Mouse (Mus musculus): ENCODE results near the gene Saysd1. TPM values are rescaled to one million over a fixed set of nuclear protein-coding genes. Genes with fewer than 3 reads are reported as not detected.

Gene Saysd1
- polyA plus RNA-seq (2012; rRNA removed): 5.4 and 5.6 TPM in 2 replicates

DNA sequence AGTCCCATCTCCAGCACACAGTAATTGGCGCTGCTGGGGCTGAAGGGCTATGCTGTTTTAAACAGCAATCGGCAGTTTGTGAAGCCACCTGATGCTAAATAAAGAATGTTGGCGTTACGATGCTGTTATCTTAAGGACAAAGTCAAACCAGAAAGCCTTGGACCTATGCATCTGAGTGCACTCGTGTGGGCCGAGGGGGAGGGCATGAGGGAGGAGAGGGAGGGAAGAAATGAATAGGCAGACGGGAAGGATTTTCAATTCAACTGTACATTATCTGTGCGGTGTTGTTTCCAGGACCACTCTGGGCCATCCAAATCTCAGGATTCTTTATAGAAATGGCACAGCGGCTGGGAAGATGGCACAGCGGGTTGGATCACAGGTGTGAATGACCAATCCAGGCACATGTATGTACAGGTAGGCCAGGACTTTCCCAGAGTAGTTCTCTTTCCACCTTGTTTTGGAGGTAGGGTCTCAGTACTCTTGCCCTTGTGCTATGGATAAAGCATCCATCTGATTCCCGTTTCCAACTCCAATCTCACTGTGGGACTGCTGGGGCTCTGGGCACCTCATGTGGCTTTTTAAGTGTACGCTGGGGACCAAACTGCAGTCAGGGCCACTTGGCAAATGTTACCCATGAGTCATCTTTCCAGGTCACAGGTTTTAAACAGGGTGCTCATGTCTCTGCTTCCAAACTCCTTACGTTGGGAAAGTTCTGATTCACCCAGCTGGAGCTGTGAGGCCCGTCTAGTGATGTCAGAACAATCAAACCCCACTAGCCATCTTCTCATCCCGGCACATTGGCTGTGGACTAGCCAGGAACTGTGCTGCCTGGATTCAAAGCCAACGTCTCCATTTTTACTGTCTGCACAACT lies at the start of gene Saysd1:
Gene Saysd1, minus strand, starts transcription at position 51 of the 872 bp plus-strand sequence.

DNA sequence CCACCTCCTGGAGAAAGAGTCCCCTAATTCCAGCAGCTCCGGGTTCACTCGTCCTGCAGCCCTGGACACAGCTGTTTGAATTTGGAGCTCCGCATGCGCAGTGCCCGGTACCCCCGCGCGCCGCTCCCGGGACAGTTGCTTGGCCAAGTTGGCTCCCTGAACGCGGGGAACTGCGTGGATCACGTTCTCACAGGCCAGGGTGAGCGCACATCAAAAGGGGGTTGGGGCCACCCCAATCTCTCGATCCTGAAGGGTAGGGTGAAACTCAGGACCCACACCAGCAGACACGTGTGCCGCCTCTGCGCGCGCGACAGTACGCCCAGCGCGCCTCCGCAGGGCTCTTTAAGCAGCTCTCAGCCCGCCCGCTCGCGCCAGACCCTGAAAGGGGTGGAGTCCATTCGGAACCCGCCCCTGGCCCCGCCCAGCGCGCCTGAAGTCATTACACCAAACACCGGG lies 43.2 kb upstream of the Saysd1 start, which contains the start of gene Kcnk5:
Gene Kcnk5, minus strand, starts transcription at position 344 of the 456 bp plus-strand sequence.

Other genes starting within 250 kb of the Saysd1 start
- gene Gng2, start 160.9 kb downstream of the Saysd1 start, polyA plus RNA-seq (2012; rRNA removed): 9.1 and 9.2 TPM in 2 replicates
- 3.6 and 4.2 TPM in 2 replicates for gene Kcnk5, start 43.3 kb upstream of the Saysd1 start, polyA plus RNA-seq (2012; rRNA removed)
- 6.5 and 8.4 TPM in 2 replicates for gene Kcnk16, start 130.7 kb upstream of the Saysd1 start, polyA plus RNA-seq (2012; rRNA removed)
- 10.0 and 11.2 TPM in 2 replicates for gene Nudt13, start 156.2 kb upstream of the Saysd1 start, polyA plus RNA-seq (2012; rRNA removed)
- gene Ecd, start 209.6 kb upstream of the Saysd1 start, polyA plus RNA-seq (2012; rRNA removed): 18.0 and 18.2 TPM in 2 replicates
- gene Fam149b, start 209.6 kb upstream of the Saysd1 start, polyA plus RNA-seq (2012; rRNA removed): 8.3 and 9.2 TPM in 2 replicates

All from liver, embryonic 18 days (tissue).